Mouse (Mus musculus): ENCODE measurements at regions not wholly inside any gene's neighbourhood (a gene's known extent, or its start where the extent isn't known, plus 50 kb on each side); places are given as distances from the start of the nearest gene placed in this dataset.

DNA sequence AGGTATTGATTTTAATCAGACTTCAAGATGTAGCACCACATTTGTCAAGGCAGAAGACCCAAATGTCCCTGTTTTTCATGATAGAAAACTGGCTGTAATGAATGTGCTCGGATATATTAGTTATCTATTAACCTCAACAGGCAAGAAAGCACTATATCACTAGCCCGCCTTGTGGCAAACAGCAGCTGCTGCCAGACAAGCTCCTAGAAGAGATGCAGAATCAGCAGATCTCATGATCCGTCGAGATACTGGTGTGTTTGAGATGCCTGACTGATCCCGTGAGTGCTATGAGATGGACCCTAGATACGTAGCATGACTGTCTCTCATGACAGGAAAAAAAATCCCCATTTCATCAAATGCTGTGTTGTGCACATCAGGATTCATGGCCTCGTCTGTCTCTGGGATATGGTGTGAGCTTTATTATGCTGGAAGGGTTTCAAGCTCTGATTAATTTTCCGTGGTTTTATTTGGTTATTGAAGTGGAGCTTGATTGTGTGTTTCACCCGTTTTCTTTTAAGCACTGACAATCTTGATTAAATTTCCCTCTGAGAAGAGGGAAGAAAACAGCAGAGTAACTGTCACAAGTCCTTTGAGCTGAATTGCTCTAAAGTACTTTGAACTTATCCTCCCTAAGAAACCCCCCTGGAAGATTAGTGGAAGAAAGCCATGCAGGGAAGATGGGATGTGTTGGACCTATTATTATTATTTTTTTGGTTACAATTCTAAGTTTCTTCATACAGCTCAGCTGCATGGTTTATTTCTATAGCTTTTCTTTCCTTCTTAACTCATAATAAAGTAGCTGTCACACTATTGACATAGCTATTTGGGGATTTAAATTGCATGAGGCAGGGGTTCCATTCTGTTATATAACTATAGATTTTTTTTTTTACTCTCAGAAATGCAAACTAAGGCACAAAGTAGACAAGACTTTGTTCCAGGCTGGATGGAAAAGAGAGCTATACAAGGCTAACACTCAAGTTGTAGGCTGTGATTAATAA is 287.4 kb upstream of the Frg1 start:
- no peak for DNase-seq (ENCODE audit: low read depth)
